Mouse (Mus musculus) MEL (cell line): ENCODE results near the gene Csnk1d.

Experiments used
- CHD2 ChIP-seq: IDR thresholded peaks from 2 replicates; pipeline ENCODE4 v1.6.1; 2011; ENCODE audit warnings: low read length, improper control_type of control experiment
- CTCF ChIP-seq, 3 experiments: IDR thresholded peaks in 2 of 3; conservative IDR thresholded peaks in 1 of 3; 2 replicates each; pipeline ENCODE4 v1.5.1; 2011 to 2012; ENCODE audit warnings: low read length in 3 of 3, low read depth in 2 of 3, mild to moderate bottlenecking in 2 of 3, improper control_type of control experiment in 1 of 3, inconsistent platforms in 1 of 3, mixed read lengths in 1 of 3, moderate library complexity in 1 of 3; ENCODE audit not compliant: control insufficient read depth in 1 of 3, insufficient read depth in 1 of 3, poor library complexity in 1 of 3, severe bottlenecking in 1 of 3
- ELF1 ChIP-seq: IDR thresholded peaks from 2 replicates; pipeline ENCODE4 v1.6.1; 2014; ENCODE audit warnings: low read depth, mild to moderate bottlenecking, inconsistent platforms, low read length, improper control_type of control experiment, moderate library complexity
- EP300 ChIP-seq, 2 experiments: IDR thresholded peaks; 2 replicates each; pipeline ENCODE4 v1.6.1; 2011; ENCODE audit warnings: improper control_type of control experiment in 2 of 2, low read length in 2 of 2, low read depth in 1 of 2, mild to moderate bottlenecking in 1 of 2
- GATA1 ChIP-seq: IDR thresholded peaks from 2 replicates; pipeline ENCODE4 v1.6.1; 2011; ENCODE audit warnings: low read depth, low read length, improper control_type of control experiment
- MAFK ChIP-seq: IDR thresholded peaks from 2 replicates; pipeline ENCODE4 v1.6.1; 2011; ENCODE audit warnings: low read depth, mild to moderate bottlenecking, low read length, improper control_type of control experiment, borderline replicate concordance
- MAX ChIP-seq: IDR thresholded peaks from 2 replicates; pipeline ENCODE4 v1.6.1; 2011; ENCODE audit warnings: low read length, improper control_type of control experiment
- POLR2A ChIP-seq, 2 experiments: IDR thresholded peaks; 2 replicates each; pipeline ENCODE4 v1.6.1; 2011 to 2012; ENCODE audit warnings: low read length in 2 of 2, mild to moderate bottlenecking in 2 of 2, control low read depth in 1 of 2, improper control_type of control experiment in 1 of 2, low read depth in 1 of 2, moderate library complexity in 1 of 2; ENCODE audit not compliant: control insufficient read depth in 1 of 2, insufficient read depth in 1 of 2, poor library complexity in 1 of 2
- POLR2AphosphoS2 ChIP-seq: IDR thresholded peaks from 2 replicates; pipeline ENCODE4 v1.6.1; 2011; ENCODE audit warnings: low read length, improper control_type of control experiment
- RAD21 ChIP-seq: IDR thresholded peaks from 2 replicates; pipeline ENCODE4 v1.6.1; 2011; ENCODE audit warnings: mild to moderate bottlenecking, low read depth, low read length, improper control_type of control experiment

GRCm38 (mm10) chr11:120964195-120965157 is 26.7 kb downstream of the Csnk1d start:
- TF ChIP-seq CTCF (IDR thresholded peaks at IDR 0.05 in 2 of 3, conservative IDR thresholded peaks at IDR 0.05 in 1 of 3; ENCODE audit: control insufficient read depth in 1 of 3, insufficient read depth in 1 of 3, low read depth in 2 of 3, low read length in 3 of 3, poor library complexity in 1 of 3, severe bottlenecking in 1 of 3) (no peak), ELF1 (no peak), MAFK (no peak), GATA1 (no peak), RAD21 (no peak), EP300 (IDR thresholded peaks at IDR 0.05; ENCODE audit: low read depth in 1 of 2, low read length in 2 of 2) (no peak), CHD2 (no peak), POLR2A (IDR thresholded peaks at IDR 0.05; ENCODE audit: control insufficient read depth in 1 of 2, insufficient read depth in 1 of 2, low read depth in 1 of 2, low read length in 2 of 2, poor library complexity in 1 of 2) (no peak), MAX (no peak), POLR2AphosphoS2 (no peak)
